Mouse (Mus musculus): ENCODE measurements around the gene Kcnma1. TPM values are rescaled to one million over a fixed set of nuclear protein-coding genes. Genes with fewer than 3 reads are reported as not detected.

Kcnma1 gene
- polyA plus RNA-seq, 1 experiment from 2014 or later, result 2.0 TPM

DNA sequence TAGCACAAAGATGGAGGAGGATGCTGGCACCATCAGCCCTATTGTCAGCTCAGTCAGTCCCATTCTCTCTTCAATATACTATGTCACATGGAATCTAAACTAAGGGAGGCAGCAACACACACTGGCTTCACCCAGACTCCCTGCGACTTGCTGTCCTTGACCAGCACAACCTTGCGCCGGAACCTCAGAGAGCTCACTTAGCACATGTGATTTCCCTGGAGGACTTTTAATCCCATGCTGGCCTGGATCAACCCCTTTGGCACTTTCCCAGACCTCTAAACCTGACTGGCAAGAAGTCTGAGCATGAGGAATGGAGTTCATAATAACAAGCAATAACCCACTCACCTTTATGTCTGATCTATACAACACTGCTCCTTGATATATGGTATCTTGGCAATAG is 280.1 kb downstream of the Kcnma1 start:
- no peak for ATAC-seq (ENCODE audit: low FRiP score, low TSS enrichment)
- H3K4me2 ChIP-seq (replicated peaks; ENCODE audit: low read depth, low read length), result no peak overlapping the region

DNA sequence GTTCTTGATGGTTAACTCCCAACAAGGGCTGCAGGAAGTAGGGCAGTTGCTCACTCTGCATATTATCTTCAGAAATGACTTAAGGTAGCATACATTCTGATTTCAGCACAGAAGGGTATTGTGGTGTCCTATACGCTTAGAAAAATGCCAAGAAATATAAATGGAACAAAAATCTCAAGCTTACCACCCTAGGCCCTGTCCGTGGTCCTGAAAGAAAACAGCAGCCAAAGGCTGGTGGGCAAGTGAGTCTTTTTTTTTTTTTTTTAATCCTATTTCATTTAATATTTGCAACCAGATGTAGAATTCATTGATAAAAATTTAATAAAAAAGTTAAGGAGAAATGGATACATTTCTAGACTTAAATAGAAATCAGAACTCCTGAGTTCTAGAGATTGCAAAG is 284.9 kb downstream of the Kcnma1 start:
- no peaks in the 10 kb centered on the region for H3K4me1 ChIP-seq (ENCODE audit: insufficient read depth, low read length)
- H3K4me2 ChIP-seq (replicated peaks; ENCODE audit: low read depth, low read length), result no peak overlapping the region
- no peaks in the 10 kb centered on the region for H3K9me3 ChIP-seq (ENCODE audit: low read length)
- ATAC-seq (ENCODE audit: low FRiP score, low TSS enrichment), result no peak
- no peak overlapping the region for H3K4me3 ChIP-seq (ENCODE audit: low read length)
- H3K9ac ChIP-seq (replicated peaks; ENCODE audit: low read length), result no peak overlapping the region
- H3K27ac ChIP-seq (ENCODE audit: low read length), result no peak overlapping the region
- WGBS, result 53% methylated on average over 2 of the region's 2 CpGs
- no peaks in the 10 kb centered on the region for H3K27me3 ChIP-seq (ENCODE audit: insufficient read depth, low read length)
- no peaks in the 10 kb centered on the region for H3K36me3 ChIP-seq (ENCODE audit: insufficient read depth, low read length)

More for the DNA sequence above, 280.1 kb downstream of the Kcnma1 start:
- no peaks in the 10 kb centered on the region for H3K4me1 ChIP-seq (ENCODE audit: insufficient read depth, low read length)
- H3K9me3 ChIP-seq (ENCODE audit: low read length), result no peaks in the 10 kb centered on the region
- no peak overlapping the region for H3K9ac ChIP-seq (replicated peaks; ENCODE audit: low read length)
- 90% methylated on average over 3 of the region's 3 CpGs for WGBS
- no peaks in the 10 kb centered on the region for H3K36me3 ChIP-seq (ENCODE audit: insufficient read depth, low read length)
- H3K4me3 ChIP-seq (ENCODE audit: low read length), result no peak overlapping the region
- H3K27me3 ChIP-seq (ENCODE audit: insufficient read depth, low read length), result no peaks in the 10 kb centered on the region
- no peak overlapping the region for H3K27ac ChIP-seq (ENCODE audit: low read length)

DNA sequence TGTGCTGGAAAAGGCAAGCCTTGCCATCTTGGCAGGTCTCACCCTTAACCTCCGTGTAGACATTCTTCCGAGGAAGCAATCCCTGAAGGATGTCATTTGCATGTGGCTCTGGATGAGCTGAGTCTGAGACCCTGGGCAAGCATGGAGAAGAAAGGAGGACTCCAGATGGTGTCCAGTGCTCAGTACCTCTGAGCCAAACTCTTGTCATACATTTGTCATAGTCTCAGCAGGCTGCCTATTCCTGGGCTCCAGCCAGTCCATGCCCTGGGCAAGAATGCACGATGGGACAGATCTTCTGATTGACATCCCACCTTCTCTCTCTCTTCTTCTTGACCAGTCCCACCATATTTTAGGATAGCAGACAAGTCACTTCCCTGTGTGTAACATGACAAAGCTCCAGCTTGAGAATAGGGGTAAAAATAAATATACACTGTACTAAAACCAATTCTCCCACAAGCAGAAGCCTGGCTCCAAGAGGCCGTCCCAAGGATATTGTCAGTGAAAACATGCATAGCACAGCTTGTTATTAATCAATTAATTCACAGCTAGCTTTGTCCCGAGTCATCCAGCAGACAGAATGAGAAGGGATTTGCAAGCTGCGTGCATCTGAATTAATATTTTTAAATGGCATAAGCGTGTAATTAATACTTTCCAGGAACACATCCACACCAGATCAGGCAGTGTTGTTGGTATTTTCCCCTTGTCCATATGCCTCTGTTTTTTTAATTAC is 290.4 kb downstream of the Kcnma1 start:
- Histone ChIP-seq H3K27ac (ENCODE audit: low read length) (no peak overlapping the region), H3K9me3 (ENCODE audit: low read length) (no peaks in the 10 kb centered on the region), H3K4me2 (replicated peaks; ENCODE audit: low read depth, low read length) (no peak overlapping the region), H3K4me3 (ENCODE audit: low read length) (no peak overlapping the region), H3K27me3 (ENCODE audit: insufficient read depth, low read length) (no peaks in the 10 kb centered on the region), H3K9ac (replicated peaks; ENCODE audit: low read length) (no peak overlapping the region), H3K4me1 (ENCODE audit: insufficient read depth, low read length) (no peaks in the 10 kb centered on the region), H3K36me3 (ENCODE audit: insufficient read depth, low read length) (no peaks in the 10 kb centered on the region)
- ATAC-seq (ENCODE audit: low FRiP score, low TSS enrichment), result no peak
- 77% methylated on average over 7 of the region's 7 CpGs for WGBS

DNA sequence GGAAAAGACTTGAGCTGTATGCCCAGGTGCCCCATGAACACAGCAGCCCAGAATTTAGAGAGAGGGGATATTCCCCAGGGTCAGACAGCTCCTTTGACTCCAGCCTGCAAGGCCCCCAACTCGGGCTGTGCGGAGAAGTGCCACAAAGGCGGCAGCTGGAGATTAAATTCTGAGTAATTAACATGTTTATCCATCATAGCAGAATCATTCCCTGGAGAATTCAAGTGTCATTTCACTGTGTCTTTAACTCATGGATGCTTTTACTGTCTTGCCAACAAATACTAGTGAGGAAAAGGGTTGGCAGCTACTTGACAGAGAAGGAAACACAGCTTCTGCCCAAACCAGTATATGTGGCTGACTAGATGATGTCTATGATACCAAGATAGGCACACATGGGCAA is 295.0 kb downstream of the Kcnma1 start:
- no peak for ATAC-seq (ENCODE audit: low FRiP score, low TSS enrichment)
- H3K27ac ChIP-seq (ENCODE audit: low read length), result no peak overlapping the region
- H3K4me3 ChIP-seq (ENCODE audit: low read length), result no peak overlapping the region
- 81% methylated on average over 3 of the region's 3 CpGs for WGBS
- H3K36me3 ChIP-seq (ENCODE audit: insufficient read depth, low read length), result no peaks in the 10 kb centered on the region
- peaks cover 13% of the 10 kb centered on the region; the same call in 1 of the 2 replicates for H3K4me1 ChIP-seq (ENCODE audit: insufficient read depth, low read length)
- H3K4me2 ChIP-seq (replicated peaks; ENCODE audit: low read depth, low read length), result no peak overlapping the region
- H3K9me3 ChIP-seq (ENCODE audit: low read length), result no peaks in the 10 kb centered on the region
- H3K27me3 ChIP-seq (ENCODE audit: insufficient read depth, low read length), result no peaks in the 10 kb centered on the region
- H3K9ac ChIP-seq (replicated peaks; ENCODE audit: low read length), result no peak overlapping the region

DNA sequence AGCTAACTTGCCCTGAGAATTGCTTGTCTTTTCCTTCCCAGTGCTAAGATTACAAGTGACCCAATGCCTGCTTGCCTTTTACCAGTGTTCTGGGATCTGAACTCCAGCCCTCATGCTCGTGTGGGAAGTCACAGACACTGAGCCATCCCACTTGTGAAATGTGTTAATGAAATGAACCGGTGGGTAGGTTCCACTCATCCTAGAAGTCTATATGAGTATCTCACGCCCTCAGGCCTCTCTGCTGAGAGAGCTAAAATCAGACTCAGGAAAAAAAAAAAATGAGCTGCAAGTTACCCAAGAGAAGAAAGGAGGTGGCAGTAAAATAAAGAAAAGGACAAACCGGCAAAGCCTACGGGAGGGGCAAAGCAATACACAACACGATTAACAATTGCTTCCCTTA is 295.6 kb downstream of the Kcnma1 start:
- no peaks in the 10 kb centered on the region for H3K36me3 ChIP-seq (ENCODE audit: insufficient read depth, low read length)
- no peak for ATAC-seq (ENCODE audit: low FRiP score, low TSS enrichment)
- no peaks in the 10 kb centered on the region for H3K27me3 ChIP-seq (ENCODE audit: insufficient read depth, low read length)
- H3K27ac ChIP-seq (ENCODE audit: low read length), result no peak overlapping the region
- H3K4me2 ChIP-seq (replicated peaks; ENCODE audit: low read depth, low read length), result no peak overlapping the region
- WGBS, result 86% methylated on average over 6 of the region's 6 CpGs
- peaks cover 13% of the 10 kb centered on the region; the same call in 1 of the 2 replicates for H3K4me1 ChIP-seq (ENCODE audit: insufficient read depth, low read length)
- H3K4me3 ChIP-seq (ENCODE audit: low read length), result no peak overlapping the region
- H3K9me3 ChIP-seq (ENCODE audit: low read length), result no peaks in the 10 kb centered on the region
- no peak overlapping the region for H3K9ac ChIP-seq (replicated peaks; ENCODE audit: low read length)

DNA sequence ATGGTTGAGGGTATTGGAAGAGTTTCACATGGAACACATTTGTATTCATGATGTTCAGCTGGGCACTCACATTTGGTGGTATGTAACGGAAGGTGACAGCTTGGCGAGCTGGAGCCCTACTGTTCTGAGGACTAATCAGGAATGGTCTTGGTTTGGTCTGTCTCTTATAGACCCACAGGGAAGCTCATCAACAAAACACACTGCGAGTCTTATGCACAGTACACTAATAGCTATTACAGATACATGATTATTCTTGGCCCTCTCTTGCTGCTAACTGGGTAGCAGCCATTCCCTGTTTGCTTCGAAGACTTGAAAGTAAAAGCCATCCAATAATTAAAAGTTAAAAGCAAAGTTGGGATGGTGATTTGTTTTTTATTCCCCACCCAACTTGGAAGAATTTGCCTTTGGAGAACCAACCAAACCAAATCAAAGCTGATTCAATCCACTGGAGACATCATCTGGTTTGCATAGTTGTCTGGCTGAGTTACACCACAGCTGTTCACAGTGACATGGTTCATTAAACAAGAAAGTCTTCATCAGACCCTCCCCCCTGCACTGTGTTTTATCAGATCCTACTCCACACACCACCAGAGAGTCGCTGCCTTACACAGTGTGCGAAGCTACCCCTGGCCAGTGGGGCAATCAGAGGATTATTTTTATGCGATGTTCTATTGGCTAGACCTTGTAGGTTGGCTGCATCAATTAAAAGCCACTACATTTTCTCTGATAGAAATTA is 299.7 kb downstream of the Kcnma1 start:
- Histone ChIP-seq H3K4me3 (ENCODE audit: low read length) (no peak overlapping the region), H3K36me3 (ENCODE audit: insufficient read depth, low read length) (no peaks in the 10 kb centered on the region), H3K9ac (replicated peaks; ENCODE audit: low read length) (no peak overlapping the region), H3K4me1 (ENCODE audit: insufficient read depth, low read length) (peaks cover 13% of the 10 kb centered on the region; the same call in 1 of the 2 replicates), H3K9me3 (ENCODE audit: low read length) (no peaks in the 10 kb centered on the region), H3K27me3 (ENCODE audit: insufficient read depth, low read length) (no peaks in the 10 kb centered on the region), H3K27ac (ENCODE audit: low read length) (no peak overlapping the region), H3K4me2 (replicated peaks; ENCODE audit: low read depth, low read length) (no peak overlapping the region)
- 57% methylated on average over 7 of the region's 7 CpGs for WGBS
- peak; percentile 70; the same call in 1 of the 2 replicates for ATAC-seq (ENCODE audit: low FRiP score, low TSS enrichment)

DNA sequence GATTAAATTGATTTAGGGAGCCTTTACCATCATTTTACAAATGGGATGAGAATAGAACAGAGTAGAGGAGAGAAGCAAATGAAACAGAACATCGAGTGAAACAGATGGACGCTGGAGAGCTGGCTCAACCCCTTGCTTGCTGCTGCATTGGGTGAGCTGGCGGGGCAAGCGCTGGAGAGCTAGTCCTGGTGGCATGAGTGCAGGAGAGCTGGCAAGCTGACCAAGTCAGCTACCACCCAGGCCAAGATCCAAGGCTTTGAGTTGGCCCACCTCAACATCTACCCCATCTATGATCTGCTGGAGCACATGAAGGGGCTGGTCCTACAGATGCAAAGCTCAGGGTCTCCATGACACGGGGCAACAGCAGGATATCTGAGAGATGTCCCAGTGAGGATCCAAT is 301.4 kb downstream of the Kcnma1 start:
- H3K4me2 ChIP-seq (replicated peaks; ENCODE audit: low read depth, low read length), result no peak overlapping the region
- no peak for ATAC-seq (ENCODE audit: low FRiP score, low TSS enrichment)
- H3K4me1 ChIP-seq (ENCODE audit: insufficient read depth, low read length), result peaks cover 13% of the 10 kb centered on the region; the same call in 1 of the 2 replicates
- 90% methylated on average over 5 of the region's 5 CpGs for WGBS
- H3K27me3 ChIP-seq (ENCODE audit: insufficient read depth, low read length), result no peaks in the 10 kb centered on the region
- no peaks in the 10 kb centered on the region for H3K36me3 ChIP-seq (ENCODE audit: insufficient read depth, low read length)
- no peaks in the 10 kb centered on the region for H3K9me3 ChIP-seq (ENCODE audit: low read length)
- no peak overlapping the region for H3K4me3 ChIP-seq (ENCODE audit: low read length)
- no peak overlapping the region for H3K9ac ChIP-seq (replicated peaks; ENCODE audit: low read length)
- no peak overlapping the region for H3K27ac ChIP-seq (ENCODE audit: low read length)

DNA sequence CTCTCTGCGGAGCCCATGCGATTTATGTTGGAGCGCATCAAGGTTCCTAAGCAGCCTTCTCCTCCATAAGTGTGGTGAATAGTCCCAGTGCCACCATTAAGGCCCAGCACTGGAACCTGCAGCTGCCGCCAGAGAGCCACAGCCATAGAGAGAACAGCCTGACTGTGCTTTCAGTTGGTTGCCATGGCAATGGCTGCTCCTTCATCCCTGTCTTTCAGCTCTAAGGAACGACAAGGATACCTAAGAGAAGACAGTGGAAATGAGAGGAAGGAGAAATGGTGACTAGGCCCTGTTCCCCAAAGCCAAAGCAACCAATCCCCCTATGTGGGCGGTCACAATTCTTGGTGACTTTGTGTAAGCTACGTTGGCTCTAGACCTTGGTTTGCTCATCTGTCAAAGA is 303.3 kb downstream of the Kcnma1 start:
- WGBS, result 81% methylated on average over 7 of the region's 7 CpGs
- H3K9ac ChIP-seq (replicated peaks; ENCODE audit: low read length), result no peak overlapping the region
- no peak overlapping the region for H3K27ac ChIP-seq (ENCODE audit: low read length)
- H3K4me2 ChIP-seq (replicated peaks; ENCODE audit: low read depth, low read length), result no peak overlapping the region
- H3K4me1 ChIP-seq (ENCODE audit: insufficient read depth, low read length), result peaks cover 13% of the 10 kb centered on the region; the same call in 1 of the 2 replicates
- no peaks in the 10 kb centered on the region for H3K9me3 ChIP-seq (ENCODE audit: low read length)
- no peaks in the 10 kb centered on the region for H3K36me3 ChIP-seq (ENCODE audit: insufficient read depth, low read length)
- H3K4me3 ChIP-seq (ENCODE audit: low read length), result no peak overlapping the region
- no peak for ATAC-seq (ENCODE audit: low FRiP score, low TSS enrichment)
- no peaks in the 10 kb centered on the region for H3K27me3 ChIP-seq (ENCODE audit: insufficient read depth, low read length)

DNA sequence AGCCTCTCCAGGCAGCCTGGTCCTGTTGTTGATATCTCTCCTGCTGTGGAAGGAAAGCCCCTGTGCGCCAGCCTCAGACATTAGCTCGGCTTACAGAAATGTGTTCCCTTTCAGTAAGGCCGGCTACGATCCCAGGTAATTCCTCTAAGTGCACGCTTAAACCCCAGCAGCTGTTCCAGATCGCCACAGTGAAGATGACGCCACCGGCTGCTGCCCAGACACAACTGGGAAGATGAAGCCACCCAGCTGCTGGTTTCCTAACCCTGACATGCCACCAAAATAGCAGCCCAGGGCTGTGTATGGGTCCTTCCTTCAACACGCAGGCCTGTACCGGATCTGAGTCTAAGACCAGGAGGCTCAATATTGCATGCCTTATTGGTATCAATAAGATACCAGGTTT is 307.5 kb downstream of the Kcnma1 start:
- ATAC-seq (ENCODE audit: low FRiP score, low TSS enrichment), result no peak
- Histone ChIP-seq H3K4me2 (replicated peaks; ENCODE audit: low read depth, low read length) (no peak overlapping the region), H3K4me3 (ENCODE audit: low read length) (no peak overlapping the region), H3K9me3 (ENCODE audit: low read length) (no peaks in the 10 kb centered on the region), H3K27me3 (ENCODE audit: insufficient read depth, low read length) (no peaks in the 10 kb centered on the region), H3K9ac (replicated peaks; ENCODE audit: low read length) (no peak overlapping the region), H3K4me1 (ENCODE audit: insufficient read depth, low read length) (no peaks in the 10 kb centered on the region), H3K36me3 (ENCODE audit: insufficient read depth, low read length) (no peaks in the 10 kb centered on the region), H3K27ac (ENCODE audit: low read length) (no peak overlapping the region)
- 55% methylated on average over 10 of the region's 10 CpGs for WGBS

DNA sequence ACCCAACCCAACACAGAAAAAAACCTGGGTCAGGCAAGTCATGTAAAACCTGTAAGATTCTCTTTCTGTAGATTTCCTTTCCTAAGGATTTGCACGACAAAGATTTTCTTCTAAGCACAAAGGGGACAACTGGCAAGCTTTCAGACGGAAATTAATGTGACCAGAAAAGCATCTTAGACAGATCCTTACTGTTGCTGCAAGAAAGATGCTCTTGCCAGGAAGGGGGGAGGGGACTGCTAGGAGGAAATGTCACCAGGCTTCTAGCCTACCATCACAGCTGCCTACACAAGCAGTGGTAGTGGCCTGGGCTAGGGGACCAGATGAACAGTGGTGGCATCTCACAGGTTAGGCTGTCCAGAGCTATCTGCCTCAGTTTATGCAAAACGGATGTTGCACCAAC is 308.6 kb downstream of the Kcnma1 start:
- no peaks in the 10 kb centered on the region for H3K27me3 ChIP-seq (ENCODE audit: insufficient read depth, low read length)

More for the DNA sequence above, 308.6 kb downstream of the Kcnma1 start:
- 67% methylated on average over 3 of the region's 3 CpGs for WGBS
- H3K4me1 ChIP-seq (ENCODE audit: insufficient read depth, low read length), result no peaks in the 10 kb centered on the region
- no peaks in the 10 kb centered on the region for H3K9me3 ChIP-seq (ENCODE audit: low read length)
- H3K9ac ChIP-seq (replicated peaks; ENCODE audit: low read length), result no peak overlapping the region
- no peak for ATAC-seq (ENCODE audit: low FRiP score, low TSS enrichment)
- H3K4me2 ChIP-seq (replicated peaks; ENCODE audit: low read depth, low read length), result no peak overlapping the region
- H3K4me3 ChIP-seq (ENCODE audit: low read length), result no peak overlapping the region
- H3K27ac ChIP-seq (ENCODE audit: low read length), result no peak overlapping the region
- no peaks in the 10 kb centered on the region for H3K36me3 ChIP-seq (ENCODE audit: insufficient read depth, low read length)

All from kidney, embryonic 16.5 days (tissue).